Mouse (Mus musculus): ENCODE results near the gene Psmb7. TPM values are rescaled to one million over a fixed set of nuclear protein-coding genes. Genes with fewer than 3 reads are reported as not detected.

The Psmb7 gene
- 265 and 300 TPM in 2 replicates for polyA plus RNA-seq (2012; rRNA removed)

DNA sequence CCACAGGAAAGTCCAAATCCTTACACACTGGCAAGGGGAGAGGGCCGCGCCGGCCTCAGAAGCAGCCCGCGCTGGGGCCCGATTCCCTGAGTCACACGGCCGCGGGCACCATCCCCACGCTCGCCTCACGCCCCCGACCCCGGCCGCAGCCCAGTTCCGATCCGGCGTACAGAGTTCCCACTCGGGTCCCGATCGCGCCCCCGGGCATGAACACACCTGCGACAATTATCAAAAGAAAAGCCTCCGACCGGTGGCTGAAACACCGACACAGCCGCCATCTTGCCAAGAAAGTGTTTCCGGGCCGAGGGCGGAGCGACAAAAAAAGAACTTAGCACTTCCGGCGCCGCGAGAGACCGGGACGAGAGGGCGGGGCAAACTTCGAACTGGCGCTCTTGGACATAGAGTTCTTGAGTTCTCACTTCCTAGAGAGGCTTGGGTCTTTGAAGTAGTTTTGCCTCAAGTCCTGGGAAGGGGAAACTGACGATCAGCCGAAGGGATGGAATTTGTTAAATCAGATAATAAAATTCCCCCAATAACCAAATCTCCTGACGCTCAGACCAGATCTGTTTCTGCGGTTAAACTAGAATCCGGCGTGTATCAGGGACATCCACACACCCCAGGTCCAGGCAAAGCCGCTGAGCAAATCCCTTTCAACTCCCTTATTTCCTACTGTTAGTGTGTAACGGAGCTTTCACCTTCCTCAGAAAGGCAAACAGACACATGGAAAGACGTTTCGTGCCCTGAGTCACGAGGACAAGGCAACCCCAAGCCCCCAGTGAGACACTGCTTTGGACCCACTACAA lies at the start of gene Psmb7:
Gene Psmb7, minus strand, starts transcription at position 463 of the 803 bp plus-strand sequence.
- TF ChIP-seq CTCF (IDR thresholded peaks at IDR 0.05; ENCODE audit: borderline replicate concordance, extremely low read depth, insufficient read depth, insufficient read length) = no peak
- 0 out of 2 replicates have a peak, but pooled peaks have one; percentile 17 for TF ChIP-seq POLR2A (IDR thresholded peaks at IDR 0.05; ENCODE audit: borderline replicate concordance, extremely low read depth, insufficient read depth, insufficient read length, poor library complexity, severe bottlenecking)
- DNase-seq (ENCODE audit: low read depth) = peak; percentile 98

DNA sequence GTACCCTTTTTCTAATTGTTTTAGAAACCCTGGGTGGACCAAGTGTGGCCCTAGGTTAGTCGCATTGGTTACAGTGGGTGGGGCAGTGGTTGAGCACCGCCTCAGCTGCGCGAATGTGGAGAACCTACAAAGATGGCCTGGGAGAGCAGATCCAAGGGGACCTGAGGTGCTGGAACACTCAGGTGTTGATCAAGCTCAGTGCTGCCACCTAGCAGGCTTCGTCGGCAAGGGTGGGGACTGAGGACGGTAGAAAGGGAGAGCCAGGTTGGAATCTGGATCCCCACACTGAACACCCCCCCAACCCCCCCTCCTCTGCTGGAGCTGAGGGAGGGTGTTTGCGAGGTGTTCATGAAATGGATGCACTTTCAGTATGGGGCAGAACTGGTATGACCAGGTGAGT lies 47.7 kb upstream of the Psmb7 start:
- DNase-seq (ENCODE audit: low read depth) = peak; percentile 37
- TF ChIP-seq POLR2A (IDR thresholded peaks at IDR 0.05; ENCODE audit: borderline replicate concordance, extremely low read depth, insufficient read depth, insufficient read length, poor library complexity, severe bottlenecking) = no peak
- peak; percentile 66 for TF ChIP-seq CTCF (IDR thresholded peaks at IDR 0.05; ENCODE audit: borderline replicate concordance, extremely low read depth, insufficient read depth, insufficient read length)

DNA sequence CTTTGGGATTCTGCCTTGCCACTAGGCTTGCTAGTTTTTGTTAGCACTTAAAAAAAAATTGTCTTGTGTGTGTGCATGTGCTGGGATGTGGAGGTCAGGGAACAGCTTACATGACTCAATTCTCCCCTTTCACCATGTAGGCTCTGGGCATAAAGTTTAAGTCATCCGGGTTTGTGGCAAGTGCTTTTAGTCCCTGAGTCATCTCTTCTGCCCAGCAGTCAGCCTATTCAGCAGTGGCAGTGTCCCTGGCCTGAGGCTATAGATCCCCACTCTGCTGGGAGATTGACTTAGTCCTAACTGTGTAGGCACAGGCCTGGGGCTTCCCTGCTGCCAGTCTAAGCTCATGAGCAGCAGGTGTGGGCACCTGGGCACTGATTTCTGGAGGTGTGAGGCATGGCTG lies 46.0 kb upstream of the Psmb7 start:
- TF ChIP-seq CTCF (IDR thresholded peaks at IDR 0.05; ENCODE audit: borderline replicate concordance, extremely low read depth, insufficient read depth, insufficient read length) (no peak), POLR2A (IDR thresholded peaks at IDR 0.05; ENCODE audit: borderline replicate concordance, extremely low read depth, insufficient read depth, insufficient read length, poor library complexity, severe bottlenecking) (no peak)
- no peak for DNase-seq (ENCODE audit: low read depth)

DNA sequence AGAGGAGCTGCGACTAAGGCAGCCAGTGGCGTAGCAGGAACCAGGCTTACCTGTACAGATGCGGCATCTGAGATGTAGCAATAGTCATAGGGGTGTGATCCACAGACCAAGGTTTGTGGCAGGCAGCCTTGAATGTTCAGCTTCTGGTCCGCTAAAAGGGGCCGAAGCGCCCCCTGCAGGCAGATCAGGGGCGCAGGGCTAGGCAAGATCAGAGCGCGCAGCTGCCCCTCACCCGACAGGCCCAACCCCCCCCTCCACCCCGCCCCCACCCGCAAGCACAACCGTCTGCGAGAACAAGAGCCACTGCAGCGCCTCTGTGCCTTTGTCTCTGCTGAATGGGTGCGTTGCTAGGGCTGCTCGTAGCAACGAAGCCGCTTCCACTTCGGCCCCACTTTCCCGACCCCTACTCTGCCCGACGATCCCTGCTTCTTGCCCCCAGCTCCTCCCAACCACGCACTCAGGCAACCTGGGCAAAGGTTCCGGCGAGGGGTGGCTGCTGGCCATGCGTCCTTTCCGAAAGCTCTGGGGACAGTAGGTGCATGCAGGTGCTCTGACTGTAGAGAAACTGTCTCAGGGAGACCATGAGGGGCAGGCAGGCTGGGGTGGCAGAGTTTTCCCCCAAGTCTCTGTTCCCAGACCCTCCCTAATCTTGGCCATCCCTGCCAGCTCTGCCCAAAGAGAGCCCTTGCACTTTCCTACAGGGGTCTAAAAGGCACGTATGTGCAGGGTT lies 45.1 kb upstream of the Psmb7 start:
- peak; percentile 92 for DNase-seq (ENCODE audit: low read depth)
- TF ChIP-seq CTCF (IDR thresholded peaks at IDR 0.05; ENCODE audit: borderline replicate concordance, extremely low read depth, insufficient read depth, insufficient read length) = peak; percentile 87
- no peak for TF ChIP-seq POLR2A (IDR thresholded peaks at IDR 0.05; ENCODE audit: borderline replicate concordance, extremely low read depth, insufficient read depth, insufficient read length, poor library complexity, severe bottlenecking)

DNA sequence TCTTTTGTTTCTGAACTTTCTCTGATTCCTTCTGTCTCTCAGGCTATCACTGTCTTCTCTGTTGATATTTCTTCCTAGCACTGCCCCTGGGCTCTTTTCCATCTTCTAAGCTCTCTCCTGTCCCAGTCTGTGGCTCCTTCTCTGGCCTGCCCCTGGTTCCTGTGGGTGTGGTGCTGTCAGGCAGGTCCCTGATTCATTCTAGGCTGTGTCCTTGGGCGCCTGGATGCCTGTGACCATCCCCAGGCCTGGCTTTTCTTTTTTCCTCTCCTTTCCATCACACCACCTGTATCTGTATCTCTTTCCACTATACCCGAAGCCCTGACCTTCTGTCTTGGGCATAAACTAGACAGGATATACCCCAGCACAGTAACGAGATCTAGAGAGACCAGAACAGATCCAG lies 41.9 kb upstream of the Psmb7 start:
- TF ChIP-seq CTCF (IDR thresholded peaks at IDR 0.05; ENCODE audit: borderline replicate concordance, extremely low read depth, insufficient read depth, insufficient read length) = no peak
- no peak for TF ChIP-seq POLR2A (IDR thresholded peaks at IDR 0.05; ENCODE audit: borderline replicate concordance, extremely low read depth, insufficient read depth, insufficient read length, poor library complexity, severe bottlenecking)

DNA sequence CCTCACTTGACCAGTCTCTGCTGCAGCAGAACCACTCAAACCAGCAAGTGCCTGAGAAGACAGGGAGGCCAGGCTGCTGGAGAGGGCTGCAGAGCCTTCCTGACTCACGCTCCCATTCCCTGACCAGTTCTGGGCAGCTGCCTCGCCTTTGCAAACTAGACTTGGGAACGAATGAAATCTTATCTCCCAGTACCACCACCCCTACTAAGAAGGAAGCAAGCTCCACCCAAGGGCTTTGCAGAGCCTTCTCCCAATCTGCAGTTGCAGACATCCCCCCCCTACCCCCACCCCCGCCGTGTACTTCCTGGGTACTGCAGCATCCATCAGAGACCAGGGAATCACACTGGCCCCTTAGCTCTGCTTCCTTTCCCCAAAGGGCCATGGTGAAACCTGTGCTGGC lies 39.2 kb upstream of the Psmb7 start:
- TF ChIP-seq CTCF (IDR thresholded peaks at IDR 0.05; ENCODE audit: borderline replicate concordance, extremely low read depth, insufficient read depth, insufficient read length) = no peak
- TF ChIP-seq POLR2A (IDR thresholded peaks at IDR 0.05; ENCODE audit: borderline replicate concordance, extremely low read depth, insufficient read depth, insufficient read length, poor library complexity, severe bottlenecking) = no peak
- no peak for DNase-seq (ENCODE audit: low read depth)

More for the DNA sequence above, 41.9 kb upstream of the Psmb7 start:
- DNase-seq (ENCODE audit: low read depth) = no peak

DNA sequence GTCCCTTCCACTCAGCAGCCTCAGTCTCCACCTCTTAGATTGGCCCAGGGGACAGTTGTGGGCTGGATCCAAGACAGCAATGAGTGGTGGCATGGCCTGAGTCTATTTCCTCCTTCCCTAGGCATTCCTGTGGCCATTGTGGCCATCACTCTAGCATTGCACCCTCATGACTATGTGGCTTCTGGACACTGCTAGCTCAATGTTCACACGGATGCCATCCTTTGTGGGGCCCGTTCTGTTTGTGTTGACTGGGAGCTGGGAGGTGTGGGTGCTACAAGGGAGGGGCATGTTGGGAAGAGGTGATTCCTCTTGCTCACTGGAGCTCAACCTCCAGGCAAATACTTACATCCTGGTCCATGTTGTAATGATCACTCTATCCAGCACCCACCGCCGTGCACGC lies 38.3 kb upstream of the Psmb7 start:
- TF ChIP-seq POLR2A (IDR thresholded peaks at IDR 0.05; ENCODE audit: borderline replicate concordance, extremely low read depth, insufficient read depth, insufficient read length, poor library complexity, severe bottlenecking) (no peak), CTCF (IDR thresholded peaks at IDR 0.05; ENCODE audit: borderline replicate concordance, extremely low read depth, insufficient read depth, insufficient read length) (no peak)

DNA sequence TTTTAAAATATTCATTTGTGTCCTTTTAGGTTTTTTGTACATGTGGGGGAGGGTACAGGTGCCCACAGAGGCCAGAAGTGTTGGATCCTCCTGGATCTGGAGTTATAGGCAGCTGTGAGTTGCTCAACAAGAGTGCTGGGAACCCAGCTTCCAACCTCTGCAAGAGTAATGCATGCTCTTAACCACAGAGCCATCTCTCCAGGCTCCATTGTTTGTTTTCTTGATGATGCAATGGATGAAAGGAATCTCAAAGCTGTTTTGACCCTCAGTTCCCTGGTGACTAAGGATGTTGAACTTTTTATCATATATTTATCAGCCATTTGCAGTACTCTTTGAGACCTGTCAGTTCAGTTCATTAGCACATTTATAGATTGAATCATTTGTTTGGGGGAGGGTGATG lies 35.1 kb upstream of the Psmb7 start:
- no peak for DNase-seq (ENCODE audit: low read depth)
- TF ChIP-seq POLR2A (IDR thresholded peaks at IDR 0.05; ENCODE audit: borderline replicate concordance, extremely low read depth, insufficient read depth, insufficient read length, poor library complexity, severe bottlenecking) (no peak), CTCF (IDR thresholded peaks at IDR 0.05; ENCODE audit: borderline replicate concordance, extremely low read depth, insufficient read depth, insufficient read length) (no peak)

More for the DNA sequence above, 38.3 kb upstream of the Psmb7 start:
- no peak for DNase-seq (ENCODE audit: low read depth)

DNA sequence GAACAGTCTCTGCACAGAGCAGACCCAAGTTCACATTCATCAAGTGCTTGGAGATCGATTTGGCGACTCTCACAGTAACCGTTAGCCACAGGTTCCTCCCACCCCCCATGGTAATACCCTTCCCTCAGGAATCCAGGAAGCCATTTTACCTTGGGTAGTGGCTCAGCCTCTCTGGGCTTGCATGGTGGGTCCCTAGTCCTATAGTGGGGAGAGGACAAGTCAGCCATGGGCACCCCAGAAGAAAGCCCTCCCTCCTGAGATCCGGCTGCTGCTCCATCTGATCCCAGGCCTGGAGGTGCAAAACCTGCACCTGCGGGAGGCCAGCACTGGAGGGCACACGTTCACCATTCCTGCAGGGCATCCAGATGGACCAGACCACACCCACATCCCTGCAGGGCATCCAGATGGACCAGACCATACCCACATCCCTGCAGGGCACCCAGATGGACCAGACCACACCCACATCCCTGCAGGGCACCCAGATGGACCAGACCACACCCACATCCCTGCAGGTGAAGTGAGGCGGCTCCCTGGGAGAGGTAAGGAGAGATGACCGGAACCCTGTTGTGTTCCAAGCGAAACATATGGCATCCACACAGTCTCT lies 31.6 kb upstream of the Psmb7 start:
- DNase-seq (ENCODE audit: low read depth) = no peak
- TF ChIP-seq POLR2A (IDR thresholded peaks at IDR 0.05; ENCODE audit: borderline replicate concordance, extremely low read depth, insufficient read depth, insufficient read length, poor library complexity, severe bottlenecking) (no peak), CTCF (IDR thresholded peaks at IDR 0.05; ENCODE audit: borderline replicate concordance, extremely low read depth, insufficient read depth, insufficient read length) (peak; percentile 39; the same call in 1 of the 2 replicates)

DNA sequence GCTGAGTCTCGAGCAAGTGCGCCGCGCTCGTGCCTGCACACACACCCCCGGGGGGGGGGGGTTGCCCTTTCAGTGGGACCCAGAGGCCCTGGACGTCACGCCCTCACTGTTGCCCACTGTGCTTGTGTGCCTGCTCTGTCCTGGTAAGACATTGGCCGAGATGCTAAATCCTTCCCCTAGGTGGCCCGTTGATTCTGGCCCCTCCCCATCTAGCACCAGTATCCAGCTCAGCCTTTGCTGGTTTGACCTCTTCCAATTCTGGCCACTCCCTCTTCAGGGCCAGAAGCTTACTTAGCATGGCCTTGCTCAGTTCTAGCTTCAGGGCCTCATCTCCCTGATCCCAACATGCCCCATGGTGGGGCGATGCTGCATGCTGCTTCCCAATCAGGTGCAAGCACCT lies 28.6 kb upstream of the Psmb7 start:
- TF ChIP-seq CTCF (IDR thresholded peaks at IDR 0.05; ENCODE audit: borderline replicate concordance, extremely low read depth, insufficient read depth, insufficient read length) (no peak), POLR2A (IDR thresholded peaks at IDR 0.05; ENCODE audit: borderline replicate concordance, extremely low read depth, insufficient read depth, insufficient read length, poor library complexity, severe bottlenecking) (no peak)
- DNase-seq (ENCODE audit: low read depth) = no peak
